Mouse (Mus musculus): ENCODE data around the gene Mymk. TPM values are rescaled to one million over a fixed set of nuclear protein-coding genes. Genes with fewer than 3 reads are reported as not detected.

Mymk gene
- total RNA-seq (2014; rRNA removed) (not detected in 2 replicates), polyA plus RNA-seq (2012; rRNA removed) (not detected in 2 replicates)

DNA sequence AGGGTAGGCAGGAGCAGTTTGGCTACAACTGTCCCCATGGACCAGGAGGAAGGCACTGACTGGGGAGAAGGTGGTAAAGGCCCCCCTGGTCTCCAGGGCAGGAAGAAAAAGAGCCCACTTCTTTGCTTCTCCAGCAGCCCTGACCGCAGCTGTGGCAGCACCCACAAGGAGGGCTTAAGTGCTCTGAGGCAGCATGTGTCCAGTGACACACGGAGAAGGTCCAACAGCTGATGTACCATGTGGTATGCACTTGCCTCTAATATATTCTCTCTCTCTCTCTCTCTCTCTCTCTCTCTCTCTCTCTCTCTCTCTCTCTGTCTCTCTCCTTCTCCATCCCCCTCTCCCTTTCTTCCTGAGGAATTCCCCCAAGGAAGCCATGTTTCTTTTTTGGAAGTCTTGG is at the start of gene Mymk:
Gene Mymk (minus strand): TSS at position 202 of the 400 bp plus-strand sequence.
- Histone ChIP-seq H3K9ac (ENCODE audit: low read depth, low read length) (no peak within 1 kb of the TSS), H3K27ac (replicated peaks; ENCODE audit: insufficient read depth, low read depth, low read length) (0 out of 2 replicates have a peak within 1 kb of the TSS, but pooled peaks have one; percentile 0), H3K4me3 (ENCODE audit: insufficient read depth, low read depth, low read length) (no peak within 1 kb of the TSS), H3K79me2 (ENCODE audit: control insufficient read depth, insufficient read depth, low read length) (no peaks in the 10 kb centered on the region), H3K4me1 (ENCODE audit: control insufficient read depth, insufficient read depth, low read length) (no peaks in the 10 kb centered on the region), H3K27me3 (ENCODE audit: control insufficient read depth, insufficient read depth, low read length) (no peaks in the 10 kb centered on the region), H3K36me3 (ENCODE audit: control insufficient read depth, insufficient read depth, low read length) (no peaks in the 10 kb centered on the region)
- no peak for DNase-seq (ENCODE audit: extremely low read depth, low read depth, low spot score)
- 97% methylated on average over 2 of the region's 2 CpGs for WGBS
- TF ChIP-seq CTCF (IDR thresholded peaks at IDR 0.05; ENCODE audit: low read depth, low read length) (no peak), POLR2A (IDR thresholded peaks at IDR 0.05; ENCODE audit: extremely low read depth, insufficient read depth, low read length) (no peak)

GRCm38 (mm10) chr2:27120241-27120641 is 48.3 kb upstream of the Mymk start:
- H3K27me3 ChIP-seq (ENCODE audit: control insufficient read depth, insufficient read depth, low read length): no peaks in the 10 kb centered on the region
- H3K79me2 ChIP-seq (ENCODE audit: control insufficient read depth, insufficient read depth, low read length): no peaks in the 10 kb centered on the region
- WGBS: 68% methylated on average over 8 of the region's 8 CpGs
- no peak overlapping the region for H3K4me3 ChIP-seq (ENCODE audit: insufficient read depth, low read depth, low read length)
- H3K4me1 ChIP-seq (ENCODE audit: control insufficient read depth, insufficient read depth, low read length): no peaks in the 10 kb centered on the region
- no peak for DNase-seq (ENCODE audit: extremely low read depth, low read depth, low spot score)
- no peak overlapping the region for H3K9ac ChIP-seq (ENCODE audit: low read depth, low read length)
- H3K27ac ChIP-seq (replicated peaks; ENCODE audit: insufficient read depth, low read depth, low read length): no peak overlapping the region
- TF ChIP-seq CTCF (IDR thresholded peaks at IDR 0.05; ENCODE audit: low read depth, low read length): no peak
- TF ChIP-seq POLR2A (IDR thresholded peaks at IDR 0.05; ENCODE audit: extremely low read depth, insufficient read depth, low read length): no peak
- no peaks in the 10 kb centered on the region for H3K36me3 ChIP-seq (ENCODE audit: control insufficient read depth, insufficient read depth, low read length)

GRCm38 (mm10) chr2:27119766-27120165 is 47.8 kb upstream of the Mymk start:
- Histone ChIP-seq H3K4me1 (ENCODE audit: control insufficient read depth, insufficient read depth, low read length) (no peaks in the 10 kb centered on the region), H3K27me3 (ENCODE audit: control insufficient read depth, insufficient read depth, low read length) (no peaks in the 10 kb centered on the region), H3K79me2 (ENCODE audit: control insufficient read depth, insufficient read depth, low read length) (no peaks in the 10 kb centered on the region), H3K4me3 (ENCODE audit: insufficient read depth, low read depth, low read length) (no peak overlapping the region), H3K36me3 (ENCODE audit: control insufficient read depth, insufficient read depth, low read length) (no peaks in the 10 kb centered on the region), H3K9ac (ENCODE audit: low read depth, low read length) (no peak overlapping the region), H3K27ac (replicated peaks; ENCODE audit: insufficient read depth, low read depth, low read length) (no peak overlapping the region)
- no peak for DNase-seq (ENCODE audit: extremely low read depth, low read depth, low spot score)
- 85% methylated on average over 2 of the region's 2 CpGs for WGBS
- TF ChIP-seq POLR2A (IDR thresholded peaks at IDR 0.05; ENCODE audit: extremely low read depth, insufficient read depth, low read length): no peak

DNA sequence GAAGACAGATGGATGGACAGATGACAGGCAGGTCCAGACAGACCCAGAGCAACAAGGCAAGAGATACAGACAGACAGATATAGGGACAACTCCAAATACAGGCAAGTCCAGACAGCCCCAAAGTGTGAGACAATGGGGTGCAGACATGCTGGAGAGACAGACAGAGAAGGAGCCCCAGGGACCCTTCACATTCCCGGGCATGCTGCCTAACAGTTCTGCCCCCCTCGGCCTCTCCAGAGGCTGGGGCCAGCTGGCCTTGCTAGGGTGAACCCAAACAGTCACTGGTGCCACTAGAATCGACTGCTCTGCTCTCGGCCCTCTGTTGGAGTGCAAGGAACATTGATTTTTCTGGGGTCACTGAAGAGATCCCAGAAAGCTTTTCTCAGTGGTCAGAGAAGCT is 46.5 kb upstream of the Mymk start:
- no peak overlapping the region for H3K9ac ChIP-seq (ENCODE audit: low read depth, low read length)
- H3K4me3 ChIP-seq (ENCODE audit: insufficient read depth, low read depth, low read length): no peak overlapping the region
- no peak for DNase-seq (ENCODE audit: extremely low read depth, low read depth, low spot score)
- no peaks in the 10 kb centered on the region for H3K4me1 ChIP-seq (ENCODE audit: control insufficient read depth, insufficient read depth, low read length)
- WGBS: 17% methylated on average over 4 of the region's 4 CpGs
- TF ChIP-seq CTCF (IDR thresholded peaks at IDR 0.05; ENCODE audit: low read depth, low read length): no peak
- no peak for TF ChIP-seq POLR2A (IDR thresholded peaks at IDR 0.05; ENCODE audit: extremely low read depth, insufficient read depth, low read length)
- H3K36me3 ChIP-seq (ENCODE audit: control insufficient read depth, insufficient read depth, low read length): no peaks in the 10 kb centered on the region
- no peak overlapping the region for H3K27ac ChIP-seq (replicated peaks; ENCODE audit: insufficient read depth, low read depth, low read length)
- no peaks in the 10 kb centered on the region for H3K79me2 ChIP-seq (ENCODE audit: control insufficient read depth, insufficient read depth, low read length)
- H3K27me3 ChIP-seq (ENCODE audit: control insufficient read depth, insufficient read depth, low read length): no peaks in the 10 kb centered on the region

- no peak overlapping the region for H3K27ac ChIP-seq (replicated peaks; ENCODE audit: insufficient read depth, low read depth, low read length)
- TF ChIP-seq CTCF (IDR thresholded peaks at IDR 0.05; ENCODE audit: low read depth, low read length) (no peak), POLR2A (IDR thresholded peaks at IDR 0.05; ENCODE audit: extremely low read depth, insufficient read depth, low read length) (no peak)
- no peaks in the 10 kb centered on the region for H3K27me3 ChIP-seq (ENCODE audit: control insufficient read depth, insufficient read depth, low read length)
- no peaks in the 10 kb centered on the region for H3K79me2 ChIP-seq (ENCODE audit: control insufficient read depth, insufficient read depth, low read length)
- WGBS: 89% methylated on average over 10 of the region's 10 CpGs
- no peak overlapping the region for H3K4me3 ChIP-seq (ENCODE audit: insufficient read depth, low read depth, low read length)
- H3K4me1 ChIP-seq (ENCODE audit: control insufficient read depth, insufficient read depth, low read length): no peaks in the 10 kb centered on the region
- DNase-seq (ENCODE audit: extremely low read depth, low read depth, low spot score): no peak
- no peaks in the 10 kb centered on the region for H3K36me3 ChIP-seq (ENCODE audit: control insufficient read depth, insufficient read depth, low read length)
- H3K9ac ChIP-seq (ENCODE audit: low read depth, low read length): no peak overlapping the region
These were observed 42.2 kb upstream of the Mymk start for GRCm38 (mm10) chr2:27114169-27114568.

- 74% methylated on average over 20 of the region's 20 CpGs for WGBS
- Histone ChIP-seq H3K4me1 (ENCODE audit: control insufficient read depth, insufficient read depth, low read length) (no peaks in the 10 kb centered on the region), H3K27ac (replicated peaks; ENCODE audit: insufficient read depth, low read depth, low read length) (no peak overlapping the region), H3K9ac (ENCODE audit: low read depth, low read length) (no peak overlapping the region), H3K36me3 (ENCODE audit: control insufficient read depth, insufficient read depth, low read length) (no peaks in the 10 kb centered on the region), H3K27me3 (ENCODE audit: control insufficient read depth, insufficient read depth, low read length) (no peaks in the 10 kb centered on the region), H3K79me2 (ENCODE audit: control insufficient read depth, insufficient read depth, low read length) (no peaks in the 10 kb centered on the region), H3K4me3 (ENCODE audit: insufficient read depth, low read depth, low read length) (no peak overlapping the region)
- TF ChIP-seq CTCF (IDR thresholded peaks at IDR 0.05; ENCODE audit: low read depth, low read length): no peak
- no peak for TF ChIP-seq POLR2A (IDR thresholded peaks at IDR 0.05; ENCODE audit: extremely low read depth, insufficient read depth, low read length)
- no peak for DNase-seq (ENCODE audit: extremely low read depth, low read depth, low spot score)
These were observed 40.6 kb upstream of the Mymk start for GRCm38 (mm10) chr2:27112585-27112984.
